Mouse (Mus musculus) G1E (cell line): ENCODE data around the gene Pacs2.

Experiments used
- CTCF ChIP-seq: IDR thresholded peaks from 2 replicates; pipeline ENCODE4 v1.5.1; 2012; ENCODE audit warnings: low read depth, low read length, inconsistent platforms, mixed read lengths
- TAL1 ChIP-seq: conservative IDR thresholded peaks from 2 replicates; pipeline ENCODE4 v1.6.1; 2012; ENCODE audit warnings: low read depth, low read length, inconsistent platforms, mixed read lengths

DNA sequence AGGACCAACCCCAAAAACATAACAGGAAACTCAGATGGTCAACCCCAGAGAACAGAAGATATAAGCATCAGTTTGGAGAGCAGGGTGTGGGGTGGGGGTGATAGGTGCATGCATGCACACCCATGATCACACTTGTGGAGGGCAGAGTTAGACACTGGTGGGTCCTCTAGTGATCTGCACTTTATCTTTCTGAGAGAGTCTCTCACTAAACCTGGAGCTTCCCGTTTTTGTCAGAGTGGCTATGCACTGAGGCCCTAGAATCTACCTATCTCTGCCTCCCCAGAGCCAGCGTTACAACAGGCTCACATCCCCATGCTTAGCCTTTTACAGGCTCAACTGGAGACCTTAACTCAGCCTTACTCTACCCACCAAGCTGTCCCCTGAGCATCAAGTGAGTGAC lies 22.9 kb upstream of the Pacs2 start:
- TF ChIP-seq CTCF, result no peak
- TF ChIP-seq TAL1, result no peak
